Mouse (Mus musculus) E14TG2a.4 (cell line): Measurements from ENCODE around the gene Dclre1b.
A peak's percentile ranks its signal among the peaks of the same experiment; 100 is the strongest.
"Not testable (repeated sequence)": the region's sequence is repeated elsewhere in the genome, so short reads cannot be mapped to it uniquely, and the experiment has no call there.

ENCODE experiments used
- H3K27me3 ChIP-seq: 2 replicates; pipeline ENCODE4 v1.6.1; 2014; ENCODE audit warnings: low read length, control low read depth; ENCODE audit not compliant: insufficient read depth
- H3K36me3 ChIP-seq: 2 replicates; pipeline ENCODE4 v1.6.1; 2014; ENCODE audit warnings: low read length, control low read depth; ENCODE audit not compliant: insufficient read depth
- H3K4me1 ChIP-seq: replicated peaks from 2 replicates; pipeline ENCODE4 v1.6.1; 2014; ENCODE audit warnings: low read depth, low read length, control low read depth
- H3K4me3 ChIP-seq: replicated peaks from 2 replicates; pipeline ENCODE4 v1.5.1; 2014; ENCODE audit warnings: mild to moderate bottlenecking, low read length
- H3K9me3 ChIP-seq: 2 replicates; pipeline ENCODE4 v1.6.1; 2014; ENCODE audit warnings: low read length, control low read depth
- CTCF ChIP-seq: conservative IDR thresholded peaks from 2 replicates; pipeline ENCODE4 v1.5.1; 2014; ENCODE audit warnings: low read length
- NANOG ChIP-seq: IDR thresholded peaks from 2 replicates; pipeline ENCODE4 v1.6.1; 2014; ENCODE audit warnings: borderline replicate concordance, low read length, mixed read lengths
- POU5F1 ChIP-seq: IDR thresholded peaks from 2 replicates; pipeline ENCODE4 v1.6.1; 2014; ENCODE audit warnings: low read length, borderline replicate concordance

Dclre1b gene

GRCm38 (mm10) chr3:103850644-103851363, 41.6 kb upstream of the Dclre1b start:
- TF ChIP-seq NANOG (peak; percentile 75; the same call in 1 of the 2 replicates), POU5F1 (no peak), CTCF (no peak)
- no peaks in the 10 kb centered on the region for H3K36me3 ChIP-seq
- H3K4me1 ChIP-seq: peaks cover 36% of the 10 kb centered on the region
- no peak overlapping the region for H3K4me3 ChIP-seq
- H3K27me3 ChIP-seq: no peaks in the 10 kb centered on the region
- peaks cover 7% of the 10 kb centered on the region for H3K9me3 ChIP-seq

- not testable (repeated sequence) for H3K27me3 ChIP-seq, H3K4me3 ChIP-seq, H3K36me3 ChIP-seq, H3K4me1 ChIP-seq
- peaks cover 37% of the 10 kb centered on the region for H3K9me3 ChIP-seq
Measured at GRCm38 (mm10) chr3:103840946-103841345, 31.7 kb upstream of the Dclre1b start.

GRCm38 (mm10) chr3:103840195-103840594, 31.0 kb upstream of the Dclre1b start:
- not testable (repeated sequence) for H3K27me3 ChIP-seq, H3K4me1 ChIP-seq, H3K36me3 ChIP-seq, H3K4me3 ChIP-seq
- H3K9me3 ChIP-seq: peaks cover 33% of the 10 kb centered on the region
- TF ChIP-seq NANOG: peak; percentile 38; the same call in 1 of the 2 replicates

- Histone ChIP-seq H3K9me3 (peaks cover 32% of the 10 kb centered on the region), H3K4me3 (no peak overlapping the region), H3K27me3 (no peaks in the 10 kb centered on the region), H3K4me1 (peaks cover 8% of the 10 kb centered on the region), H3K36me3 (0 out of 2 replicates have a peak, but pooled peaks cover 5% of the 10 kb centered on the region)
- TF ChIP-seq CTCF: no peak
- no peak for TF ChIP-seq POU5F1
- TF ChIP-seq NANOG: no peak
Measured at GRCm38 (mm10) chr3:103839711-103840110, 30.5 kb upstream of the Dclre1b start.

- Histone ChIP-seq H3K36me3 (0 out of 2 replicates have a peak, but pooled peaks cover 3% of the 10 kb centered on the region), H3K4me3 (no peak overlapping the region), H3K9me3 (peaks cover 9% of the 10 kb centered on the region), H3K27me3 (no peaks in the 10 kb centered on the region), H3K4me1 (peaks cover 8% of the 10 kb centered on the region)
- no peak for TF ChIP-seq CTCF
- TF ChIP-seq POU5F1: no peak
Measured at GRCm38 (mm10) chr3:103836453-103836852, 27.2 kb upstream of the Dclre1b start.

- TF ChIP-seq POU5F1 (no peak), NANOG (no peak), CTCF (no peak)
- no peaks in the 10 kb centered on the region for H3K36me3 ChIP-seq
Measured at GRCm38 (mm10) chr3:103835951-103836310, 26.7 kb upstream of the Dclre1b start.

GRCm38 (mm10) chr3:103835272-103835950, 26.2 kb upstream of the Dclre1b start:
- peaks cover 8% of the 10 kb centered on the region for H3K4me1 ChIP-seq
- H3K4me3 ChIP-seq: no peak overlapping the region
- TF ChIP-seq POU5F1 (no peak), NANOG (no peak)
- no peaks in the 10 kb centered on the region for H3K9me3 ChIP-seq
- H3K36me3 ChIP-seq: no peaks in the 10 kb centered on the region
- H3K27me3 ChIP-seq: no peaks in the 10 kb centered on the region

More at GRCm38 (mm10) chr3:103835951-103836310, 26.7 kb upstream of the Dclre1b start:
- Histone ChIP-seq H3K27me3 (no peaks in the 10 kb centered on the region), H3K4me1 (peaks cover 8% of the 10 kb centered on the region), H3K9me3 (peaks cover 4% of the 10 kb centered on the region), H3K4me3 (no peak overlapping the region)

- H3K9me3 ChIP-seq: no peaks in the 10 kb centered on the region
- no peaks in the 10 kb centered on the region for H3K27me3 ChIP-seq
- H3K36me3 ChIP-seq: no peaks in the 10 kb centered on the region
- no peak overlapping the region for H3K4me3 ChIP-seq
- TF ChIP-seq NANOG: no peak
- H3K4me1 ChIP-seq: peaks cover 2% of the 10 kb centered on the region
Measured at GRCm38 (mm10) chr3:103834001-103834400, 24.8 kb upstream of the Dclre1b start.

- TF ChIP-seq NANOG (no peak), CTCF (no peak), POU5F1 (no peak)
- H3K36me3 ChIP-seq: no peaks in the 10 kb centered on the region
- H3K4me3 ChIP-seq: no peak within 1 kb of the TSS
- H3K9me3 ChIP-seq: no peaks in the 10 kb centered on the region
- H3K4me1 ChIP-seq: peaks cover 2% of the 10 kb centered on the region; the same call in 1 of the 2 replicates
- H3K27me3 ChIP-seq: no peaks in the 10 kb centered on the region
Measured at GRCm38 (mm10) chr3:103832426-103832825, 23.2 kb upstream of the Dclre1b start, which contains the start of gene Bcl2l15. Gene Bcl2l15 (plus strand): TSS chr3:103832601.
